Mouse (Mus musculus) retina, postnatal 1 day (tissue): Measurements from ENCODE around the gene Edn1.
A peak's percentile ranks its signal among the peaks of the same experiment; 100 is the strongest.

Source experiments
- DNase-seq: peaks from one replicate; pipeline ENCODE4 v3.0.0-alpha.2; 2012

Edn1 gene

DNA sequence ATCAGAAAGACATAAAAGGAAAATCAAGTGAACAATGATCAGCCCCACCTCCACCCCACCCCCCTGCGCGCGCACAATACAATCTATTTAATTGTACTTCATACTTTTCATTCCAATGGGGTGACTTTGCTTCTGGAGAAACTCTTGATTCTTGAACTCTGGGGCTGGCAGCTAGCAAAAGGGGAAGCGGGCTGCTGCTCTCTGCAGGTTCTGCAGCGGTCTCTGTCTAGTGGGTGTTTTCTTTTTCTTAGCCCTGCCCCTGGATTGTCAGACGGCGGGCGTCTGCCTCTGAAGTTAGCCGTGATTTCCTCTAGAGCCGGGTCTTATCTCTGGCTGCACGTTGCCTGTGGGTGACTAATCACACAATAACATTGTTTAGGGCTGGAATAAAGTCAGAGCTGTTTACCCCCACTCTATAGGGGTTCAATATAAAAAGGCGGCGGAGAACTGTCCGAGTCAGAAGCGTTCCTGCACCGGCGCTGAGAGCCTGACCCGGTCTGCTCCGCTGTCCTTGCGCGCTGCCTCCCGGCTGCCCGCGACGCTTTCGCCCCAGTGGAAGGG is at the start of gene Edn1:
Edn1 (plus strand) TSS at position 316 of the 561 bp plus-strand sequence.
- DNase-seq: peak; percentile 71

DNA sequence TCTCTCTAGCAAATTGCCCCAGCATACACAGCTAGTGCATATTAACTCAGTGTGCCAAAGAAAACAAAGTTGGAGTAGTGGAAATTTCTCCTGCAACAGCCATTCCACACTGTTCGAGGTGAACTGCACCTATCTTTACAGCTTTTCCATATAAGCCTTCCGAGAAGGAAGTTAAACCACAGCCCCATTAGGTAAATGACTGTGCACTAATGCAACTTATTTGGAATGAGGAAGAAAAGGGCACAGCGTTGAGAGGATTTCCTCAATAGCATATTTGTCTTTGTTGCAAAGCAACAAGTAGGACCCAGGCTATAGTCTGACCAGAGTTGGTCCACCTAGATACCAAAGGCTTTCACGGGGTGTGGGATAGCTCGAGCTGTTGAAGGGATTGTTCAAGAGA is 47.5 kb upstream of the Edn1 start:
- DNase-seq: no peak

DNA sequence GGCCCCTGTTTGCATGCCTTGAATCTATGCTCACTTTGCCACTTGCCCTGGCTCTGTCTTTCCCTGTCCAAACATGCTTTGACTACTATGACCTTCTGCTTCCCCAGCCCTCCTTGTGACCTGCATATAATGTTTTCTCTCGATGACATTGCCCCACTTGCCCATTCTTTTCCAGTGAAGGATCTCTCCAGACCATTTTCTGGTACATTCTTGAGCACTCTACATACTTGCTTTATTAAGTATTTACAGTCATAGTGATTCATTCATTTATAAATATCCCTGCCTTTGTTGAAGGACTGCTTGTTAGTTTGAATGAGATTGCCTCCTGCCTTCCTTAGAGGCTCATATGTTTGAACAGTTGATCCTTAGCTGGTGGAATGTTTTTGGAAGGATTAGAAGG is 46.2 kb upstream of the Edn1 start:
- DNase-seq: no peak

DNA sequence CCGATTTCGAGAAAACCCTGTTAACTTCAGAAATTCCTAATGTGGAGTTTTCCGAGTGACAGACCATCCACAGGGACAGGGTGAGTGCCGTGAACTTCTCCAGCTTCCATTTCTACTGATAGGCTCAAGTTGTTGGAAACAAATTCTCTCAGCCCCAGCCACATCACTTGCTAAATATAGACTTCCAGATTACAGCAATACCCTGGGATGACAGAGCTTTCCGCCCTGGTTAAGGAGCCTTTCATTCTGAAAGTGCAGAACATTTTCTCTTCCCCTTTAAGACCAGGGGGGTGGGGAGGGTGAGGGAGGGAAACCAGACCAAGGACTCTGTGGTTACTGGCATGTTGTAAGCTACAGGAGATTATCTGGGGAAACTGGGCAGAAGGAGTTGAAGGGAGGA is 42.9 kb upstream of the Edn1 start:
- DNase-seq: no peak

DNA sequence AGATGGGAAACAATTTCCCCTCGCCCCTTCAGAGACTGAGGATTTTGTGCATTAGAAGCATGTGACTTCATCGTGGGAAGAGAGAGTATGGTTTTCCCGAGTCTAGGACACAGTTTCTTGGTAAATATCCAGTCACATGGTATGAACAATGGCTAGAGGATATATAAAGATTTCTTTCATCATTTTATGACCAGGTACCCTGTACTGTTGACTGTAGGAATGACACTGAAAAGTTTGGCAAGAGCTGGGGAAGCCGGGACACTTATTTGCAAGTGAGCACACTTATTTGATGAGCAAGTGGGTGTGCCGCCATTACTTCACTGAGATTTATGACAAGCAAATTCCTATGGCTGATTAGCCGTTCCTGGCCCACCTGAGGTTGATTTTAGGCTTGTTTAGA is 40.6 kb upstream of the Edn1 start:
- no peak for DNase-seq

DNA sequence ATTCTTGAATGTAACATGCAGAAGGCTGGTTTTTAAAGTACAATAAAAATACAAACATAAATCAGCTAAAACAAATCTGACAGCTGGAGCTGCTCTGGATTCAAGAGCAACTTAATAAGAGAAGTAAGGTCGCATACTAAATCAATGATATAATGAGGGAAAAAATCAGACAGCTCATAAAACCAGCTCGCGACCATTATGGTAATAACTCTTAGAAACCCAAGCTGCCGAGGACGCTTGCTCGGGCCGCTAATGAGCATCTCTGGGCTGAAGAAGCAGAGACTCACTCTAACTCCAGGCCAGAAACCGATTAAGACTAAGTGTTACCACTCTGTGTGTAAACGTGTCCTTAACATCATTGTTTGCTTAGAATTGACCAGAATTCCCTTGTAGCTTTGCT is 31.2 kb upstream of the Edn1 start:
- DNase-seq: peak; percentile 5

DNA sequence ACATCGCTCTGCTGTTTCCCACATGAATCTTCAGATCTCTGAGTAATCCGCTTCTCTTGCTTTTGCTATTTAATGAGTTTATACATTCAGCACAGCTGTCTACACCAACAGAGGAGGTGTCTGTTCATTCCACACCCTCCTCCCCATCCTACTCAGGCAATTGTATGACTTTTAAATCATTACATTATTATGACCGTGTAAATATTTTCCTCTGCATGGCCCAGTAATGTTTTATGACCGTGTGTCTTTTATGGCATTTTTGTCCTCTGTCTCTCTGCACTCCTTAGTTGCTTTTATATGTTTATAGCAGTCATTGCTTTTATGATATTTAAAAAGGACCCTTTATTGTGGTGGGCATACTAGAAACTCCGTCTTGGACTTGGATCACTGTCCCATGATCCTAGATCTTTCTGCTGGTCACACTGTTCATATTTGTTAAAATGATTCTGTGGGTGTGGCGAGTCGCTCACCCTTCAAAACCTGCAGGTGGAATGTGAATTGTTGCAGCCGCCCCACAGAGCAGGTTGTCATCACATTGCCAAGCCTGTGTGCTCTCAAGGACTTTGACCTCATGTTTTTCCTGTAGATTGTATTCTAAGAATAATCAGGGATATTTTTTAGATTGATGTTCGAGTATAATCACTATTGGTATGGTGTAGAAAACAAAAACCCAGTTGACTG is 24.4 kb upstream of the Edn1 start:
- DNase-seq: no peak

DNA sequence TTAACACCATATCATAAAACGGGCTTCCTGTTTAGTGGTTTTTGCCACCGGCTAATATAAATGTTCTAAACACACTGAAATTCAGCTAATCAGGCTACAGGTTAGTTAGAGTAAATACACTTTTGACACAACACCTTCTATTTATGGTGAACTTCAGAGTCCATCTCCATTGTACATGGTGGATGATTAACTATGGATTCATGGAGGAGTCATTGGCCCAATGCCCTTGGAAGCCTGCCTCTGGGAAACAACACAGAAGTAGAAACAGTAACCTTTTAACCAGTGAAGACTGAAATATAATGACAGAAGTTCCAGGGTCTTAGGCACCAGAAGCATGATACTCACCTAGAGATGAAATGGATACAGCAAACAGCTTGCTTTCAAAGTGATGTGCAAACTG is 23.5 kb upstream of the Edn1 start:
- no peak for DNase-seq

DNA sequence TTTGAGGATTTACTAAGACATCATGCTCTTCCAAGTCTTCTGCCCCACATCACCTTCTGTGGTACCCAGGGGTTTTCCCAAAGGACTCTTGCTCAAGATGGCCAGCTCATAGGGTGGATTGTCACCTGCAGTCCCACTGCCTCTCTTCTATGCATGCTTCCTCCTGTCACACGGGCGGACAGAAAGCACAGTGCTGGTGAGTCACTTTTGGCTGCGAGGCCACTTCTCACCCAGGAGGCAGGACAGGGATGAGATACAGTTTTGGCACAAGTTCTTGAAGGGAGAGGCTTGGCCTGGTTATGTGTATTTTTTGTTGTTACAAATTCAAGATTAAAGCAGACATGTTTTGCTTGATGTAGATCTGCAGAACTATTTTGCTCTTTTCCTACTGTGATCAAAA is 15.4 kb upstream of the Edn1 start:
- DNase-seq: no peak

DNA sequence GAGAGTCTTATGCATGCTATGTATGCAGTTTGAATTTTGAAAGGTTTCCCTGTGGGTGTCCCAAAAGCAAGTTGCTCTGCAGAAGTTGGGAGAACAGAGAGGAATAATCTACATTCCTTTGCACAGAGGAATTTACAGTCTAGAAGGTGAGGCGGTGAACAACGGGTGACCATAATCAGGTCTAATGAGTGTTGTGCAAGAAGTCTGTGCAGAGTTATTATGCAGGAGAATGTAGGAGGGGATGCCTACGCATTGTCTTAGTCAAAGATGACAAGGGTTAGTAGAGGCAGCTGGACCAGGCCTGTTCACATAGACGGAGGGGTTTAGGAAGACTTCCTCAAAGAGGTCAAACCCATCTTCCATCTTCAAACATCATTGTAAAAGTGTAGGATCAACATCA is 14.5 kb upstream of the Edn1 start:
- DNase-seq: no peak

DNA sequence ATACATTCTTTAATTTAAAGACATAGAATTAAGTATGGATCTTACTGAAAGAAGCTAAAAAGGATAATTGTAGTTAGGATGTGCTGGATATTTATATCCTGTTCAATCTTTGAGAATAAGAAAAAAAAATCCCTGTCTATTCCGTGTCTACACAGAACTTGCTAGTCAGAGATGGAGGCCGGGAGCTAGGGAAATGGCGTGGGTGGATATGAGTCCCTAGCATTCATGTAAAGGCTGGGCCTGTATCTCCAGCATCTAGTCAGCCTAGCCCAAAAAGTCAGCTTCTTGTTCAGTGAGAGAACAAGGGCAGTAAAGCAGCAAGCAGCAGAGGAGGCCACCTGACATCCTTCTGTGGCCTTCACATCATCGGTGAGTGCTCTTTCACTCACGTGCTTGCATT is 8.7 kb upstream of the Edn1 start:
- DNase-seq: no peak

DNA sequence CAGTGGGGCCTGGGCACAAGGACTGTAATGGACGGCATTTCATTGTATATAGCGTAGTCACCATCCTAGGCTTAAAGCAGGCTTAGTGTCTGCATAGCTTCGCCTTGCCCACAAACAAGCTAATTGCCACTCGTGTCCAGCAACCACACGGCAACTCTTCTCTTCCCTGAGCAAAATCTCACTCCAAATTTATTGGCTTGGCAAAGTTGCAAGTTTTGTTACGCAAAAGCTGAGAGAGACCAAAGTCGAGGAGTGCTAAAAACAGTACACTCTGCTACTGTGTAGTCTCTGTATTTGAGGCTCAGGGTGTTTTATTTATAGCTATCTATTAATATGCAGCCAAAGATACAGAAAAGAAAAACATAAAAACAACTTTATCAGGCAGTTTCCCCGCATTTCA is 3.0 kb upstream of the Edn1 start:
- no peak for DNase-seq

DNA sequence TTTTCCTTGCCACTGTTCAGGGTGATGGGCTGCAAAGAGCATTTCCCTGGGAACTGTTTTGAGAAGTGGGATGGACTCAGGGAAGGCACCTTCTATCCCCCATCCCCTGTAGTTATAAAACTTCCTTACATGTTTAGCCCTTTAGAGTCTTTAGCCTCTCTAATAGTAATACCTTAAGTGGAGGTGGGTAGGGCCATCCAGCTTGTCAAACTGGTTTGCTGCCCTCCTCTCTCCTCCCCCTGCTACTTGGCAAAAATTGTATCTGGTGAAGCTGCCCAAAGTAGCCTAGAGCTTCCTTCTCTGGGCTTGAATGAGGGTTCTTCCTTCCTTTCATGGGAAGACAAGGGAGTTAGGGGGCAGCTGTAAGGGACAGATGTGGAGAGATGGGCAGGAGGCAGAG is 2.5 kb upstream of the Edn1 start:
- DNase-seq: no peak

DNA sequence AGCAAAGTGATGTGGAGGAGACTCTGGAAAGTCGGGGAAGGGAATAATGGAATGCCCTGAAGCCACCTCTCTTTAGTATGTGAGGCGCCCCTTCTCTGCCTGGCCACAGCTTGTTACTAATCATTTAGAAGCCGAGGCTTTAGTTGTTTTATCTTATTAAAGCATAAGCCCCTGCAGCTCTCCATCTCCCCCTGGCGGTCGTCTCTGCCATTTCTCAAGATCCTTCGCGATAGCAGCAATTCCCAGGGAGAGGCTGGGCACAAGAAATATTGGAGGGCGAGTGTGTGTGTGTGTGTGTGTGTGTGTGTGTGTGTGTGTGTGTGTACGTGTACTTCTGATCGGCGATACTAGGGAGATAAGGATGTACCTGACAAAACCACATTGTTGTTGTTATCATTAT is 709 bp upstream of the Edn1 start:
- DNase-seq: peak; percentile 90

DNA sequence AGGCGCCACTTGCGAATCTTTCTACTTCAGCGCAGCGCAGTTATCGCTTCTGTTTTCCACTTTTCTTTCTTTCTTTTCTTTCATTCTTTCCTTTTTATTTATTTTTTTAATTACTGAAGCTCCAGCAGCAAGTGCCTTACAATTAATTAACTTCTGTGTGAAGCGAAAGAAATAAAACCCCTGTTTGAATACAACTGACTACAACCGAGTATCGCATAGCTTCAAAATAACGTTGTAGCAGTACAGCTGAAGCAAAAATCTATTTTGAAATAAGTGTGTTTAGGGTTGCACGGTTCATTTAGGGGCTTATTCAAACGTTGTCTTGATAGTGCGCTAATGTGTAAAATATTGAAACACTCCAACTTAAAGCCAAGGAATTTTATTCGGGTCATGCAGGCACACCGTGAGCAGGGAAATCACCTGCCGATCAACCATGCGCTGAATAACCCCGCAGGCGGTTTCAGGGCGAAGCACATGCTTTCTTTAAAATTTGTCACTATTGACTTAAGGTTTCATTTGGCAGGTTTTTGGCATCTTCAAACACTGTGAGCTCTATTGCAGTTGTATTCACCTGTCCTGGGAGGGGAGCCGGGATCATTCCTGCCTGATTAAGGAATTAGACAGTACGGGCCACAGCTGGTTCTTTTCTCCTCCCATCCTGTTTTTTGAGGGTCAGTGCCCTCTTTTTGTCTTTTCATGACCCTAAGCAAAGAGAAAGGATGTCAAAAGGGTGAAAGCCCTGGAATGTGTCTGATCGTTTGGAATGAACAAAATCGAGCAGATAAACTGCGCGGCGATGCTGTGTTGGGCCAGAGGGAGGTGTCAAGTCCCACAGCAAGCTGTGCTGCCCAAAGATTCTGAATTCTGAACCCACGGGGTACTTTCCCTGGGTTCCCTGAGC is 935 bp downstream of the Edn1 start:
- DNase-seq: peak; percentile 61

DNA sequence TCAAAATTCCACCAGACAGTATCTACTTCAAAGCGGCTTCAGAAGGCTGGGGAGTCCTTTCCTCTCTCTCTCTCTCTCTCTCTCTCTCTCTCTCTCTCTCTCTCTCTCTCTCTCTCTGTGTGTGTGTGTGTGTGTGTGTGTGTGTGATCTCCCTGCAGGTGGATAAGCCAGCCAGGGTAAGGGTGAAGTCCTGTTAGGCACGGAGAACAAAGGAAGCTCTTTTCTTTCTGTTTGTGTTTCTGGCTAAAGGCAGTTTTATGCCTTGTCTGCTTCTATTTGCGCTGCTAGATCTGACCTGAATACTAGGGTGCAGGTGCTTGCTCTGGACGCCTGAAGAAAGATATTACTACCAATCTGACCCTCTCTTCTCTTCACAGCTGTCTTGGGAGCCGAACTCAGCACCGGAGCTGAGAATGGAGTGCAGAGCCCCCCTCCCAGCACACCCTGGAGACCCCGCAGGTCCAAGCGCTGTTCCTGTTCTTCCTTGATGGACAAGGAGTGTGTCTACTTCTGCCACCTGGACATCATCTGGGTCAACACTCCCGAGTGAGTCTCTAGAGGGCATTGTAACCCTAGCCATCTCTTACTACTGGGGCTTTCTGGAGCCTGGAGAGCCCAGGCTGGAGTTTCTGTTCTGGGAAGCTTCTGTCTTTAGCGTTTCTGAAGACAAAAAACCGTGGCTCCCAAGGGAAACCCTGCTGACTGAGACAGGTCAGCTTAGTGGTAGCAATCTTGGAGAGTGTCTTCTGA is 2.1 kb downstream of the Edn1 start:
- peak; percentile 38 for DNase-seq

DNA sequence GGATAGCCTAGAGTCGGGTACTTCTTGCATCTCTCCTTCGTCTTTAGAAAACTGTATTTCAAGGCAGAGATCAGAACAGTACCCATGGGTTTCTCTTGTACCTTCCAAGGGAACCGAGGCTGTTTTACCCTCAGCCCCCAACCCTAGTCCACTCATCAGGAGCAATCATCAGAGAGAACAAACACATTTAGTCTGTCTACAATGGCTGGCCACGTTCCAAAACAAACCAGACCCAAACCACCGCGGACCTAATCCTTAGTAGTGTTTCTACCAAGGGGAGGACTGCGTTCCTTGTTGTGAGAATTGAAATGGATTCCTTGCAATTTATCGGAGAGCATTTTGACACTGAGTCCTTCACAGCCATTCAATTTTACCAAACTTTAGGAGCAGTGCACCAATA is 2.9 kb downstream of the Edn1 start:
- peak; percentile 18 for DNase-seq

DNA sequence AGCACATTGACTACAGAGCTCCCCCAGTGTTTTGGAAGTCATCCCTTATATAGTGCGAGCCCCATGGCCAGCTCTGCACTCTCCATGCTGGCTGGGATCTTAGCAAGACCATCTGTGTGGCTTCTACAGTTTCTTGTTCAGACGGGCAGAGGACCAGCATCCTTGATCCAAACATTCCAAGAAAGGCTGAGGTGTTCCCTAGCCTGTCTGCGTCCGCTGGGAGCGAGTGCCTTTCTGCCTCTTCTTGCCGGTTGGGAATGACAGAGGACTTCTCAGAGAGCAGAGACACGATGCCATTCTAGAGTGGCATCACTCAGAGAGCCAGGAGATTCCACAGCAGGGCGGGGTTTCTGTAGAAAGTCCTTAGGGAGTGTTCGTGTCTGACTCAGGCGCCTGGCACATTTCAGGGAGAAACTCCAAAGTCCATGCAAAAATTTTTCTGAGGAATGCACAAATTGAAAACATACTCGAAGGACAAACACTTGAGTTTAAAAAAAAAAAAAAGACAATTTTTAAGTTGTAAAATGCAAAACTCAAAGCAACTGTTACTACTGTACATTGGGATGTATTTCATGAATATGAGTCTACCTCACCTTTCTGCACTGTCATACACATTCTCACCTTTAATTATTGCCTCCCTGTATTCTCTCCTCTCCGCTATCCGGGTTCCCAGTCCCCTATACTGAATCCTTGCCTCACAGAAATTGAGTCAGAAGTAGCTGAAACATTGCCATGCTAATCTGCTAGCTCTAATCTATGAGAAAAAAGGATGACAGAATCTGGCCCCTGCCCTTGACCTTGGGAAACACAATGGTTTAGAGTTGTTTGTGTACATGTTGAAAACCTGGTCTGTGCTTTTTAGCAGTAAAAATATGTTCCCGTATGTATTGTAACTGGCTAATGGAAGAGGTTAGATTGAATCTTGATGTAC is 5.9 kb downstream of the Edn1 start:
- no peak for DNase-seq

DNA sequence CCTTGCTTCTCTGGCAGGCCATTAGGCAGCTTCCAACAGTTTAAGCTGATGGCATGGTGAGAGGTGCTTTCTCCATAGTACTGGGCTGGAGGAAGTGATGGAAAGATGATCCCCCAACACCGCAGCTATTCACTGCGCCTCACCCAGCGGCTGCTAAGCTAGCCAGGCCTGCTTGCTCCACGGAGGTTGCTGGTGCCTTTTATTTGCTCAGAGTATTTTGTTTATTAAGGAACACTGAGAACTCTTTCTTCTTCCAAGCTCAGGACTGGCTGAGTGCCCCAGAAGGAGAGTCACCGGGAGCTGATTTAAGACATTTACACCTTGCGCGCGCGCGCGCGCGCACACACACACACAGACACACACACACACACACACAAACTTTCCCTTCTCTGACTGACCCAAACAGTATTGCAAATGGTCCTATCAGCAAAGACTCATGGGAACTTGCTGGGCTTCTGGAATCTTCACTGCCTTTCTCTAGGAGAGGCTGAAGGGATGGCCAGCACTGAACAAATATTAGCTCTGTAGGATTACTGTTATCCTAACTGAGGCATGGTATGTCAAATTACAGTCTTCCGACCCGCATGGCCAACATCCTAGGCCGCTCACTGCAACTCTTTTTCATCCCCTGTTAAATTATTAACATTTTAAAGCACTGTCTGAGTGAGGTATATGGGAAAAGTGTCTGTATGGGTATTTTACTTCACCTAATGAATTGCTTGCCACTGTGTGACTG is 7.3 kb downstream of the Edn1 start:
- DNase-seq: no peak

DNA sequence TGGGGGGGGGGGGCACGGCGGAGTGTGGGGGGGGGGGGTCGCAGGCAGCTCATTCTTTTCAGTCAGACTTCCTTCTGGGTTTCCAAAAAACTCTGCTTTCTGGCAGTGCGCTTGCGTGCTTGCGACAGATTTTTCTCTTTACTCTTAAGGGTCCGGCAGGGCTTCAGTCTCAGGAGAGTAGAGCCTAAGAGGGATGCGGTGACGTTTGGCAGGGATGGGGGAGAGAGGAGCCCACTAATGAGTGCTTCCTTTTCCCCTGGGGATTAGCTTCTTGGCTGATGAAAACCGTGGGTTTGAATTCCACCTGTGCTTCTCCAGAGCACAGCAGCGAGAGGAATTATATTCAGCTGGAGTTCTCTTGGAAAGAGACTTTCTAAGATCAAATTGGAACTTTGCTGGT is 8.5 kb downstream of the Edn1 start:
- DNase-seq: peak; percentile 16

DNA sequence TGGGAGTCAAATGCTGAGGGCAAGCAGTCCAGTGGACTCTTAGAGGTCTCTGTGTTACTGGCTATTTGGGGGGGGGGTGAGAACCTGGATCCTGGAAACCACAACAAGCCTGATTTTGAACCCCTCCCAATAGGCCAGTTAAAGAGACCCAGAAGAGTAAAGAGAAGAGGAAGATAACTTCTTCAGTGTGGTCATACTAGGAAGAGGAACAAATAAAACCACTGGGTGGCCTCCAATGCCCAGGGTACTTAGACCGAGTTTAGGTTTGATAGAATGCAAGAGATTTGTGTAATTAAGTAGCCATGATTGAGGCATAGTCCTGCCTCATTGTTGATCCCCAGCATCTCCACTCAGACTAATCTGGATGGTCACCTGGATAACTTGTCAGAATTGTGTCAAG is 14.4 kb downstream of the Edn1 start:
- no peak for DNase-seq

DNA sequence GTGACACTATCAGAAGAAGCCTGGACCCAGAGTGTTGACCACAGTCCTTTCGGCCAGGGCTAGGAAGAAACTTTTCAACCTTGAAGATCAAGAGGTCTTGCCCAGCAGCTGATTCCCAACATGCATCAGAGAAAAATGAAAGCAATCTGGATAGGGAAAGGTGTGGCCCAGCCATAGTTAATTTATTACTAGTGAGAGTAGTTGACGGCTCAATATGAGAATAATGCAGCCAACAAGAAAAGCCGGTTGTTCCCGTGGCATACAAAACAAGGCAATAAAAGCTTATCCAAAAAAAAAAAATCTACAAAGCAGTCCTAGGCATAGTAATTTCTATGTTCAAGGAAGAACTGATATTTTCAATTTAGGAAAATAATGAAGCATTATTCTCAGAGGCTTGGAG is 16.5 kb downstream of the Edn1 start:
- no peak for DNase-seq
